Mouse (Mus musculus): Measurements from ENCODE around the gene Hspa4. TPM values are rescaled to one million over a fixed set of nuclear protein-coding genes. Genes with fewer than 3 reads are reported as not detected.

The Hspa4 gene
- total and polyA plus RNA-seq, 3 experiments = 209 to 907 (median 276) TPM

- Histone ChIP-seq H3K9me3 (replicated peaks; ENCODE audit: insufficient read depth, low read length) (no peaks in the 10 kb centered on the region), H3K36me3 (ENCODE audit: control insufficient read depth in 1 of 2, insufficient read depth in 2 of 2, low read length in 2 of 2) (peaks cover 0 to 9% of the 10 kb centered on the region in 2 experiments; a peak in 2 of 4 replicates), H3K27me3 (ENCODE audit: control insufficient read depth in 1 of 2, insufficient read depth in 2 of 2, low read length in 2 of 2) (no peaks in the 10 kb centered on the region), H3K4me1 (ENCODE audit: control insufficient read depth in 1 of 2, insufficient read depth in 2 of 2, low read length in 2 of 2) (no peaks in the 10 kb centered on the region), H3K79me2 (ENCODE audit: control insufficient read depth, insufficient read depth, low read length, poor library complexity) (no peaks in the 10 kb centered on the region), H3K4me3 (ENCODE audit: control insufficient read depth in 1 of 2, insufficient read depth in 1 of 2, low read depth in 2 of 2, low read length in 2 of 2) (no peak overlapping the region), H3K27ac (ENCODE audit: control insufficient read depth, low read depth, low read length) (no peak overlapping the region), H3K9ac (ENCODE audit: control insufficient read depth, low read depth, low read length, poor library complexity, severe bottlenecking) (no peak overlapping the region)
- DNase-seq (ENCODE audit: low read depth, low spot score) = peak; percentile 59
- TF ChIP-seq HCFC1 (IDR thresholded peaks at IDR 0.05; ENCODE audit: low read depth, low read length) = no peak
- TF ChIP-seq NELFE (IDR thresholded peaks at IDR 0.05; ENCODE audit: low read depth, low read length) = no peak
- no peak for TF ChIP-seq MEF2A (IDR thresholded peaks at IDR 0.05; ENCODE audit: extremely low read depth, insufficient replicate concordance, low read depth, low read length, poor library complexity, severe bottlenecking)
- no peak for TF ChIP-seq ELF1 (IDR thresholded peaks at IDR 0.05; ENCODE audit: low read depth, low read length)
- TF ChIP-seq RAD21 (IDR thresholded peaks at IDR 0.05; ENCODE audit: low read depth, low read length) = no peak
- TF ChIP-seq GATA1 (IDR thresholded peaks at IDR 0.05; ENCODE audit: low read depth, low read length) = peak; percentile 51; the same call in 1 of the 2 replicates
- no peak for TF ChIP-seq MYC (IDR thresholded peaks at IDR 0.05; ENCODE audit: low read depth, low read length)
- no peak for TF ChIP-seq E2F4 (IDR thresholded peaks at IDR 0.05; ENCODE audit: borderline replicate concordance, low read depth, low read length)
- TF ChIP-seq MAX (IDR thresholded peaks at IDR 0.05; ENCODE audit: low read length) = no peak
- TF ChIP-seq EP300 (IDR thresholded peaks at IDR 0.05; ENCODE audit: low read depth in 1 of 2, low read length in 2 of 2) = peak in 1 of 2 experiments; percentile 53; a peak in 1 of 4 replicates
- no peak for TF ChIP-seq SMC3 (IDR thresholded peaks at IDR 0.05; ENCODE audit: low read depth, low read length)
- TF ChIP-seq USF1 (IDR thresholded peaks at IDR 0.05; ENCODE audit: low read depth, low read length) = no peak
- no peak for TF ChIP-seq CTCF (IDR thresholded peaks at IDR 0.05 in 2 of 3, conservative IDR thresholded peaks at IDR 0.05 in 1 of 3; ENCODE audit: control insufficient read depth in 1 of 3, insufficient read depth in 1 of 3, low read depth in 2 of 3, low read length in 3 of 3, poor library complexity in 1 of 3, severe bottlenecking in 1 of 3)
- TF ChIP-seq MYB (IDR thresholded peaks at IDR 0.05; ENCODE audit: low read depth, low read length) = no peak
- TF ChIP-seq JUND (IDR thresholded peaks at IDR 0.05; ENCODE audit: low read depth, low read length) = no peak
- no peak for TF ChIP-seq MXI1 (IDR thresholded peaks at IDR 0.05; ENCODE audit: low read depth, low read length)
- no peak for TF ChIP-seq MAZ (IDR thresholded peaks at IDR 0.05; ENCODE audit: low read depth, low read length)
- TF ChIP-seq ETS1 (IDR thresholded peaks at IDR 0.05; ENCODE audit: low read depth, low read length) = no peak
- TF ChIP-seq POLR2AphosphoS2 (IDR thresholded peaks at IDR 0.05; ENCODE audit: low read length) = no peak
- no peak for TF ChIP-seq POLR2A (IDR thresholded peaks at IDR 0.05; ENCODE audit: control insufficient read depth in 1 of 2, insufficient read depth in 1 of 2, low read depth in 1 of 2, low read length in 2 of 2, poor library complexity in 1 of 2)
- TF ChIP-seq TAL1 (IDR thresholded peaks at IDR 0.05; ENCODE audit: low read length) = peak; percentile 73
- TF ChIP-seq CHD2 (IDR thresholded peaks at IDR 0.05; ENCODE audit: low read length) = no peak
- 0 out of 2 replicates have a peak, but pooled peaks have one; percentile 28 for TF ChIP-seq TCF12 (IDR thresholded peaks at IDR 0.05; ENCODE audit: low read depth, low read length)
Measured at GRCm38 (mm10) chr11:53256914-53257313, 43.3 kb downstream of the Hspa4 start.
